Comparison of ENCODE assay signal across 21 mouse cellular contexts in the genomic region with DNA sequence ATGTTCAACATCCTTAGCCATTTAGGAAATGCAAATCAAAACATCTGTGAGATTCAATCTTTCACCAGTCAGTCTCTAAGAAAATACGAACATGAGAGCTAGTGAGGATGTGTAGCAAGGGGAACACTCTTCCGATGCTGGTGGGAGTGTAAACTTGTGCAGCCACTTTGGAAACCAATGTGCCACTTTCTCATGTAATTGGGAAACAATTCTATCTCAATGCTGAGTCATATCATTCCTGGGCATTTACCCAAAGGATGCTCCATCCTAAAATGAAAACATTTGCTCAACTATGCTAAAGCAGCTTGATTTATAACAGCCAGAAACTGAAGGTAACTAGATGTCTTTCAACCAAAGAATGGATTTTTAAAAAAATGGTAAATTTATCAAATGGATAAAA. TPM values are rescaled to one million over a fixed set of nuclear protein-coding genes. Genes with fewer than 3 reads are reported as not detected.
"Had no signal": no experiment of that assay in that cellular context is flagged by ENCODE, and none has a peak within 500 bp of the region (broad histone marks: within the 10 kb centered on the region; RNA-seq: fewer than 3 reads in every experiment).

No protein-coding gene starts in this region.

- ATAC-seq: liver, postnatal 0 days; lung, postnatal 0 days; midbrain, embryonic 13.5 days; midbrain, embryonic 15.5 days had no signal

- H3K4me3 ChIP-seq: lung, embryonic 15.5 days; megakaryocyte, embryonic 14.5 days; midbrain, embryonic 13.5 days; midbrain, embryonic 15.5 days; neural tube, embryonic 12.5 days; stomach, embryonic 15.5 days had no signal

- DNase-seq: liver, postnatal 0 days; lung, adult 2 months; lung, postnatal 14 days; lung, postnatal 36 days; right cerebral cortex, postnatal 14 days; thymus, adult 18-20 months; thymus, postnatal 14 days; thymus, postnatal 36 days had no signal

- H3K27ac ChIP-seq: lung, embryonic 15.5 days; macrophage; midbrain, embryonic 13.5 days; midbrain, embryonic 15.5 days; neural tube, embryonic 12.5 days; stomach, embryonic 15.5 days; stomach, postnatal 0 days had no signal

RNA-seq across cellular contexts. Expression of a gene that starts 13.6 kb away (rescaled TPM):
- total RNA-seq: megakaryocyte progenitor cell, adult 5-6 weeks; midbrain, postnatal 0 days; monocyte, adult 5-6 weeks; neutrophil, adult 5-6 weeks had no signal

RNA-seq across cellular contexts. Expression of a gene that starts 18.7 kb away (rescaled TPM):
- total RNA-seq: megakaryocyte progenitor cell, adult 5-6 weeks; midbrain, postnatal 0 days; monocyte, adult 5-6 weeks; neutrophil, adult 5-6 weeks had no signal

RNA-seq across cellular contexts. Expression of a gene that starts 31.0 kb away (rescaled TPM):
- total RNA-seq: megakaryocyte progenitor cell, adult 5-6 weeks; midbrain, postnatal 0 days; monocyte, adult 5-6 weeks; neutrophil, adult 5-6 weeks had no signal

RNA-seq across cellular contexts. Expression of a gene that starts 54.2 kb away (rescaled TPM):
- total RNA-seq: megakaryocyte progenitor cell, adult 5-6 weeks; midbrain, postnatal 0 days; monocyte, adult 5-6 weeks; neutrophil, adult 5-6 weeks had no signal

RNA-seq across cellular contexts. Expression of a gene that starts 54.8 kb away (rescaled TPM):
- total RNA-seq: megakaryocyte progenitor cell, adult 5-6 weeks; midbrain, postnatal 0 days; monocyte, adult 5-6 weeks; neutrophil, adult 5-6 weeks had no signal
